Mouse (Mus musculus) stomach, embryonic 16.5 days (tissue): ENCODE results near the gene Actb. TPM values are rescaled to one million over a fixed set of nuclear protein-coding genes. Genes with fewer than 3 reads are reported as not detected.
A peak's percentile ranks its signal among the peaks of the same experiment; 100 is the strongest.

Source experiments
- ATAC-seq: fragments of 200-750 bp; cut with Nextera tagmentation; 2 replicates; pipeline ENCODE4 v1.8.0; 2017; ENCODE audit warnings: moderate number of reproducible peaks, moderate TSS enrichment; ENCODE audit not compliant: insufficient read depth, low FRiP score
- H3K27ac ChIP-seq: fragments of 300-500 bp; sonication (generic); 2 replicates; pipeline ENCODE4 v1.5.1; 2014; ENCODE audit warnings: low read length
- H3K27me3 ChIP-seq: fragments of 300-500 bp; sonication (generic); 2 replicates; pipeline ENCODE4 v1.6.1; 2014; ENCODE audit warnings: low read length, control low read depth, mixed read lengths; ENCODE audit not compliant: control insufficient read depth, insufficient read depth
- H3K36me3 ChIP-seq: fragments of 300-500 bp; sonication (generic); 2 replicates; pipeline ENCODE4 v1.6.1; 2014; ENCODE audit warnings: low read length; ENCODE audit not compliant: control insufficient read depth, insufficient read depth
- H3K4me1 ChIP-seq: fragments of 300-500 bp; sonication (generic); 2 replicates; pipeline ENCODE4 v1.6.1; 2014; ENCODE audit warnings: low read length, control low read depth, mixed read lengths; ENCODE audit not compliant: control insufficient read depth, insufficient read depth
- H3K4me2 ChIP-seq: fragments of 300-500 bp; sonication (generic); 2 replicates; pipeline ENCODE4 v1.6.1; 2014; ENCODE audit warnings: low read depth, low read length, mixed read lengths
- H3K4me3 ChIP-seq: fragments of 300-500 bp; sonication (generic); replicated peaks from 2 replicates; pipeline ENCODE4 v1.5.1; 2014; ENCODE audit warnings: mild to moderate bottlenecking, low read length
- H3K9ac ChIP-seq: fragments of 300-500 bp; sonication (generic); 2 replicates; pipeline ENCODE4 v1.6.1; 2014; ENCODE audit warnings: low read length
- H3K9me3 ChIP-seq: fragments of 300-500 bp; sonication (generic); replicated peaks from 2 replicates; pipeline ENCODE4 v1.6.1; 2016; ENCODE audit warnings: low read length, control low read depth; ENCODE audit not compliant: control insufficient read depth
- WGBS: fragments of 180-500 bp; shearing (Covaris S2); extraction: QIAGEN DNeasy Blood & Tissue Kit; methylation state at CpG from one replicate; pipeline ENCODE4 v1.1.7; 2014; 5-methylcytosine and 5-hydroxymethylcytosine counted together
- polyA plus RNA-seq: library from polyadenylated mRNA; unstranded; fragments of >200 nt; fragmentation: Nextera tagmentation; extraction: Ambion mirVana; gene quantifications from 2 replicates; pipeline ENCODE4 v1.2.1, GENCODE M21; 2015

Actb gene
- polyA plus RNA-seq, 1 experiment from 2014 or later: 15,131 TPM

DNA sequence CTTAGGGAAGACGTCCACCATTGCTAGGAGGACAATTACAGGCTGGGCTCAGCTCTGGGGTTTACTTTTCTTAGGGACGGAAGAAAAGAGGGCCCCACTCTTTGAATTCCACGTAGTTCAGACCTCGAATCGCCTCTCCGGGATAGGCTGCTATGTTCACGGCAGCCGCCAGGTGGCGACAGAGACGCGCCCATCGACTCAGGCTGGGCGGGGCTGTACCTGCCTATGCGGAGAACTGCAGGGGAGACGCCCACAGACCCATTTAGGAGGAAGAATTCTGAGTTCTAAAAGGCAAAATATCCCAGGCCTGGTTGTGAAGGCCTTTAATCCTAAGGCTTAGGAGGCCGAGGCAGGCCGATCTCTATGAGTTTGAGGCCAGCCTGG, 29.8 kb upstream of the Actb start:
- Histone ChIP-seq H3K36me3 (no peaks in the 10 kb centered on the region), H3K27ac (no peak overlapping the region; the same call in 1 of the 2 replicates), H3K9me3 (no peaks in the 10 kb centered on the region; the same call in 1 of the 2 replicates), H3K27me3 (no peaks in the 10 kb centered on the region), H3K4me3 (peak overlapping the region; percentile 19; the same call in 1 of the 2 replicates), H3K4me1 (peaks cover 4% of the 10 kb centered on the region; the same call in 1 of the 2 replicates), H3K9ac (peak overlapping the region; percentile 58), H3K4me2 (peak overlapping the region; percentile 51)
- ATAC-seq: peak; percentile 52; the same call in 1 of the 2 replicates
- WGBS: 4% methylated on average over 17 of the region's 17 CpGs

DNA sequence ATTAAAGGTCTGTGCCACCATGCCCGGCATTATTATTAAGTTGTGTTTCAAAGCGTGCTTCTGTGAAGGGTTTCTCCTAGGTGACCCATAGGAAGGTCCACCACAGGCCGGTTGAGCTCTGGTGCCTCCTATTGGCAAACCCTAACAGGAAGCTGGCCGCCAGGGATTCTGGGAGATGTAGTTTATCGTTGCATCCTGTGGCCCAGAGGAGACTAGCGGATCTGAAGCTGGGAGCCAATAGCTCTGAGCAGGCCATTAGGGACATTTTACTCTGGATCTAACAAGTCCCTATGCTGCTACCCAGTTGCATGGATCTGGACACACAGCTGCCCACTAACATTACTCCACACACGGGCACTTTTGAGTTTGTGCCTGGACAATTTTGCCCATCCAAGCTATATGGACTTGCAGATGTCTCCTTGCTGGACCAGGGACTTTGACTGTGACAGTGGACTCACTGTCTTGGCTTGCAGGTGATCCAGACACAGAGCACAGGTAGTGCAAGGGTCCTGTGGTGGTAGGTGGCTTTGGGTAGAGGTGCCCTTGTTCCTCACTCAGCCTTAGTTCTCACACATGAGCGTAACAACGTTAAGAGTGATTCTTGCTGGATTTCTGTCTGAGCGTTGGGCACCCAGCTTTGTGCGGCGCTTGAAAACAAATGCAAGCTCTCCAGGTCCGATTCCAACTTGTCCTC, 29.2 kb upstream of the Actb start:
- no peaks in the 10 kb centered on the region for H3K27me3 ChIP-seq
- H3K9ac ChIP-seq: peak overlapping the region; percentile 58
- H3K4me1 ChIP-seq: peaks cover 4% of the 10 kb centered on the region; the same call in 1 of the 2 replicates
- H3K4me3 ChIP-seq: peak overlapping the region; percentile 19; the same call in 1 of the 2 replicates
- 19% methylated on average over 13 of the region's 13 CpGs for WGBS
- H3K9me3 ChIP-seq: no peaks in the 10 kb centered on the region; the same call in 1 of the 2 replicates
- H3K27ac ChIP-seq: no peak overlapping the region; the same call in 1 of the 2 replicates
- peak overlapping the region; percentile 51 for H3K4me2 ChIP-seq
- H3K36me3 ChIP-seq: no peaks in the 10 kb centered on the region
- peak; percentile 38; the same call in 1 of the 2 replicates for ATAC-seq

DNA sequence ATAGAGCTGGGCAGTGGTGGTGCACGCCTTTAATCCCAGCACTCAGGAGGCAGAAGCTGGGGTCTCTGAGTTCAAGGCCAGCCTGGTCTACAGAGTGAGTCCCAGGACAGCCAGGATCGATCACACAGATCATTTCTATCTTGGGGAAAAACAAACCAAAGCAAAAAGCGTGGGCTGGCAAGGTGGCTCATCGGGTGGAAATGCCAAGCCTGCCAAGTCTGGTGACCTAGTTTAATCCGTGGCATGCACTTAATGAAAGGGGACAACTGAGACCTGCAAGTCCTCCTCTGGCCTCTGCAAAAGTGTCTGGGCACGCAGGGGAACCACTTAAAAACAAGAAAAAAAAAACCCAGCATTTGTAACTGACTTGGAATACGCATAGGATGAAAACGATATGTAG, 26.2 kb upstream of the Actb start:
- ATAC-seq: no peak
- Histone ChIP-seq H3K9me3 (no peaks in the 10 kb centered on the region), H3K27me3 (no peaks in the 10 kb centered on the region), H3K27ac (no peak overlapping the region), H3K4me1 (peaks cover 12% of the 10 kb centered on the region), H3K9ac (peak overlapping the region; percentile 60; the same call in 1 of the 2 replicates), H3K4me2 (no peak overlapping the region), H3K4me3 (no peak overlapping the region), H3K36me3 (no peaks in the 10 kb centered on the region)
- 70% methylated on average over 8 of the region's 8 CpGs for WGBS

DNA sequence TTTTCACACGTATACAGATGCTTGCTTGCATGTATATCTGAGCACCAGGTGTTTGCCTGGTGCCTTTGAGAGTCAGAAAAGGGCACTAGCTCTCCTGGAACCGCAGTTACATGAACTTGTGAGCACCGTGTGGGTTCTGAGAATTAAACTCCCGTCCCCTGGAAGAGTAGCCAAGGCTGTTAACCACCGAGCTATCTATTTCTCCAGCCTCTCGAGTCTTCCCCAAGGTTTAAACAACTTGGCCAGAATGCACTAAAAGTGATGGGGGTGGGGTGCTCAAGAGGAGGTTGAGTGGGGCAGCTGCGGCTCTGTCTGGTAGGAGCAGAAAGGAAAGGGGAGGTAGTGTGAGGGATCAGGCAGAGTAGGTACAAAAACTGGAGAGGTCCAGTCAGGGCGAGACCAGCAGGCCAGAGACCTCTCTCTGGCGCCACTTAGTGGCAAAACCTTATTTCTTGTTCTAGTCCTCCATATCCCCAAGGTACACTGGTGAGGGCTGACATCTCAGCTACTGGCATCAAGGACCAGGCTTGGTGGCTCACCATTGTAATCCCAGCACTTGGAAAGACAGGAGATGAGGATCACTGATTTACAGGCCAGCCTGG, 25.6 kb upstream of the Actb start:
- H3K4me2 ChIP-seq: peak overlapping the region; percentile 38
- peaks cover 16% of the 10 kb centered on the region for H3K4me1 ChIP-seq
- no peak overlapping the region for H3K4me3 ChIP-seq
- peak overlapping the region; percentile 38; the same call in 1 of the 2 replicates for H3K27ac ChIP-seq
- no peaks in the 10 kb centered on the region for H3K36me3 ChIP-seq
- no peaks in the 10 kb centered on the region for H3K9me3 ChIP-seq
- H3K27me3 ChIP-seq: no peaks in the 10 kb centered on the region
- peak overlapping the region; percentile 60 for H3K9ac ChIP-seq
- ATAC-seq: peak; percentile 45; the same call in 1 of the 2 replicates
- WGBS: 16% methylated on average over 9 of the region's 9 CpGs

DNA sequence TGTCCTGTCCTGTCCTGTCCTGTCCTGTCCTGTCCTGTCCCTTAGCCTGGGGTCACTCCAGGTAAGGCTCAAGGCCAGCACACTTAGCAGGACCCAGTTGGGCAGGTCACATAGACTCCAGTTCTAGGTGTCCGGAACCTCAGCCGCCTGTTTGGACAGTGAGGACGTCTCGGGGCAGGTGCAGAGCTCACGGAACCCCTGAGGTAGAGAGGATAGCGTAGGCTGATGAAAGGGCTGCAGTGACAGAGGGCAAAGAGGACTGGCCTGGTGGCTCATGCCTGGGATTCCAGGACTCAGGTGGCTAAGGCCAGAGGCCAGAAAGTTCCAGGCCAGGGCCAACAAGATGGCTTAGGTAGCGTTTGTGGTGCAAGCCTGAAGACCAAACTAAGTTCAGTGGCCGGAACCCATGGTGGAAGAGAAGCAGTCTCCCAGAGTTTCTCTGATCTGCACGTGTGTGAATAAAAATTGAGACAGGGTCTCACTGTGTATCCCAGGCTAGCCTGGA, 24.7 kb upstream of the Actb start:
- no peaks in the 10 kb centered on the region for H3K27me3 ChIP-seq
- no peak overlapping the region for H3K9ac ChIP-seq
- WGBS: 84% methylated on average over 9 of the region's 9 CpGs
- ATAC-seq: no peak
- H3K4me2 ChIP-seq: no peak overlapping the region
- no peaks in the 10 kb centered on the region for H3K9me3 ChIP-seq
- H3K36me3 ChIP-seq: no peaks in the 10 kb centered on the region
- no peak overlapping the region for H3K27ac ChIP-seq
- H3K4me3 ChIP-seq: no peak overlapping the region
- peaks cover 25% of the 10 kb centered on the region for H3K4me1 ChIP-seq

DNA sequence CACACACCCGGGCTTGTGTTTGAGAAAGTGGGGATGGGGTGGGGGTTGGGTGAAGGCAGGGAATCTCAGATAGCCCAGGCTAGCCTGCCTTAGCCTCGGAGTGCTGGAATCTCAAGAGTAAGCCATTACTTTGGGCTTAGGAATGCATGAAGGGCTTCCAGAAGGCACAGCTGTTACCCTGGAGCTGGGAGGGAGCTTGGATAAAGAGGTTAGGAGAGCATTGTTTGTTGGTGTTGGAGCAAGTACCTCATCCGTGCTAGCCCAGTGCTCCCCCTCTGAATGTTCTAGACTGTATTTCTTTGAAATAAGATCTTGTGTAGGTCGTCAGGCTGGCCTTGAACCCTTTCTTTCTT, 22.8 kb upstream of the Actb start:
- peak overlapping the region; percentile 74 for H3K4me2 ChIP-seq
- H3K27ac ChIP-seq: peak overlapping the region; percentile 98
- H3K9ac ChIP-seq: peak overlapping the region; percentile 83
- H3K36me3 ChIP-seq: no peaks in the 10 kb centered on the region
- H3K4me3 ChIP-seq: peak overlapping the region; percentile 58
- H3K4me1 ChIP-seq: peaks cover 32% of the 10 kb centered on the region
- WGBS: 18% methylated on average over 4 of the region's 4 CpGs
- no peaks in the 10 kb centered on the region for H3K9me3 ChIP-seq
- H3K27me3 ChIP-seq: no peaks in the 10 kb centered on the region
- peak; percentile 11; the same call in 1 of the 2 replicates for ATAC-seq

DNA sequence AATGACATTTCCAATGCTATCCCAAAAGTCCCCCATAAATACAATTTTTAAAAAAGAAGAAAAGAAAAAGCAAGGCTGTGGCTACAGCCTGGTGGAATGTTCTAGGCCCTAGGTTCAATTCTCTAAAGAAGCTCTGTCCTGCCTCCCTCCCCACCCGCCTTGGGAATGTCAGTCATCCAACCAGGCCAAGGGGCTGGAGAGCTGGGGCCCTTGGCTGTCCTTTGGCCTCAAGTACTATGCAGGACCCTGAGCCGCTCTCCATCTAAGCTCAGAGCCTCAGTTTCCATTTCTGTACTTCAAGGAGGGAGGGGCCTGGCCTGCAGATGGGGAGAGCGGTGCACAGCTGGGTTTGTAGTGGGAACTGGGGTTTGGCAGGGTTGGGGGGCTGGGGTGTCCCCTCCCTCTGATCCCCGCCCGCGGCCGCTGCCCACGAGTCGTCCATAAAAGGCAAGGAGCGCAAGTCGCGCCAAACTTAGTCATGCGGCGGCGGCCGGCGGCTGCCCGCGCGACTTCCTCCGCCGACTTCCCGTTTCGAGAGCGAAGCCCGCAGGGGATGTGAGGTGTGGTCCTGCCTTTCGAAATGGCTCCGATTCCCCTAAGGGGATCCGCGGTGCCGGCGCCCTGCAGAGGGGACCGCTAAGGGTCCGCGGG, 22.3 kb upstream of the Actb start:
- H3K4me3 ChIP-seq: peak overlapping the region; percentile 58
- 2% methylated on average over 35 of the region's 35 CpGs for WGBS
- no peaks in the 10 kb centered on the region for H3K9me3 ChIP-seq
- peak overlapping the region; percentile 83 for H3K9ac ChIP-seq
- H3K27me3 ChIP-seq: no peaks in the 10 kb centered on the region
- H3K27ac ChIP-seq: peak overlapping the region; percentile 98
- peak overlapping the region; percentile 74 for H3K4me2 ChIP-seq
- no peaks in the 10 kb centered on the region for H3K36me3 ChIP-seq
- peaks cover 32% of the 10 kb centered on the region for H3K4me1 ChIP-seq
- peak; percentile 46 for ATAC-seq

DNA sequence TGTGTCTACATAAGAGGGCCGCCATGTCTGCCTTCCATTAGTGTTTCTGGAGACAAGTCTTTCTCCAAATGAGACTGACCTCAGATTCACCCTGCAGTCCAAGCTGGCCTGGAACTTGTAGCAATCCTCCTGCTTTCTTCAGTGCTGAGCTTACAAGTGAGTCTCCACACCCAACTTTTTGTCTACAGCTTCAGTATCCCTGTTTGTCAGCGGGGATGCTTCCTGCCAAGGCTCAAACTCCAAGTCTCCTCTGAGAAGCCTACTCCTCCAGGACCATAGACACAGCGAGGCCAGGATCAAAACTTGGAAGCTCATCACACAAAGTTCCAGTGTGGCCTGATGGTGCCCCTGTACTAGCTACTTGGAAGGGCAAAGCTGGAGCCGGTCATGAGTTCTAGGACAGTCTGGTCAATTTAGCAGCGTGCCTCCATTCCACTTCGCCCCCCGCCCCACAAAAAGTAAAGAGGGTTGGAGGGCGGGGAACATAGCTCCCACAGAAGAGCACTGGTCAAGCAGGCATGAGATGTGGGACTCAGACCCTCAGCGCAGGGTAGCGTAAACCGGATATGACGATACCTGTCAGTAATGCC, 20.9 kb upstream of the Actb start:
- no peak for ATAC-seq
- H3K4me3 ChIP-seq: no peak overlapping the region
- H3K9me3 ChIP-seq: no peaks in the 10 kb centered on the region
- peak overlapping the region; percentile 1; the same call in 1 of the 2 replicates for H3K4me2 ChIP-seq
- H3K27ac ChIP-seq: peak overlapping the region; percentile 96
- 89% methylated on average over 12 of the region's 12 CpGs for WGBS
- H3K27me3 ChIP-seq: no peaks in the 10 kb centered on the region
- H3K36me3 ChIP-seq: no peaks in the 10 kb centered on the region
- H3K9ac ChIP-seq: no peak overlapping the region
- peaks cover 32% of the 10 kb centered on the region for H3K4me1 ChIP-seq
